Mouse (Mus musculus): ENCODE measurements around the gene Col4a5. TPM values are rescaled to one million over a fixed set of nuclear protein-coding genes. Genes with fewer than 3 reads are reported as not detected.

Col4a5 gene
- polyA plus RNA-seq, 1 experiment from 2014 or later: 7.6 TPM

DNA sequence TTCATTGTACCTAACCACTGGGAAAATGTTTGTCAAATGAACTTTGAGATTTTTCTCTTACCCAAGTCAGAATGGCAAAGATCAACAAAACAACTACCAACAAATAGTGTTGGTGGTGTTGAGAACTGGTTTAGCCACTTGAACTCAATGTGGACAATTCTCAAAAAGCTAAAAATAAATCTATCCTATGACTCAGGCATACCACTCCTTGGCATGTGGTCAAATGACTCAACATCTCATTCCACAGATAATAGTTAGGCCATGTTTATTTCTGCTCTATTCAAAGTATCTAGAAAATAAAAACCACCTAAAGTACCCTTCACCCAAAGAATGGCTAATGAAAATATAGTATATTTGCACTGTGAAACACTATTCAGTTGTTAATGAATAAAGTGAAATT, 58.3 kb downstream of the Col4a5 start:
- no peaks in the 10 kb centered on the region for H3K9me3 ChIP-seq (ENCODE audit: control insufficient read depth, low read length)
- ATAC-seq (replicated peaks; ENCODE audit: low FRiP score) (no peak), DNase-seq (ENCODE audit: low spot score) (no peak)
- H3K9ac ChIP-seq (ENCODE audit: low read depth, low read length): no peak overlapping the region
- H3K27ac ChIP-seq (ENCODE audit: low read depth, low read length): no peak overlapping the region
- no peaks in the 10 kb centered on the region for H3K36me3 ChIP-seq (ENCODE audit: control insufficient read depth, insufficient read depth, low read length)
- no peak overlapping the region for H3K4me3 ChIP-seq (ENCODE audit: low read depth, low read length)
- H3K4me2 ChIP-seq: no peak overlapping the region
- H3K27me3 ChIP-seq (replicated peaks; ENCODE audit: control insufficient read depth, insufficient read depth, low read length): no peaks in the 10 kb centered on the region
- H3K4me1 ChIP-seq (replicated peaks; ENCODE audit: control insufficient read depth, insufficient read depth, low read length): no peaks in the 10 kb centered on the region

DNA sequence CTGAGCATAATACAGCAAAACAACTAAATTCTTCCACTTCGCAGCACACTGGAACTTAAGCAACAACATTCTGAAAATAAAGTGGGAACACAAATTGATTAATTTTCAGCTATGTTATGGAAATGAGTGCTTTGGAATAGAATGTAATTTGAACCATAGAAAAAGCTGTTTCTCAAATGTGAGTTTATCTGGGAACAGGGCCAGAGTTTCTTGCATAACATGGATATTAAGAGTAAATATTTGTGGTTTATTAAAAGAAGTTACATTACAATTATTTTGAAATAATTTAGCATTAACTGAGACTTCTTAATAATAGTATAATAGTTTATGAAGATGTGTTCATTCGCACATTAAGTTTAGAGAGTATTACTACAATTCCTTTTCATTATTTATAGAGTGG, 72.3 kb downstream of the Col4a5 start:
- H3K4me3 ChIP-seq (ENCODE audit: low read depth, low read length): no peak overlapping the region
- H3K36me3 ChIP-seq (ENCODE audit: control insufficient read depth, insufficient read depth, low read length): no peaks in the 10 kb centered on the region
- no peaks in the 10 kb centered on the region for H3K4me1 ChIP-seq (replicated peaks; ENCODE audit: control insufficient read depth, insufficient read depth, low read length)
- H3K4me2 ChIP-seq: no peak overlapping the region
- no peak for ATAC-seq (replicated peaks; ENCODE audit: low FRiP score)
- no peak overlapping the region for H3K9ac ChIP-seq (ENCODE audit: low read depth, low read length)
- no peaks in the 10 kb centered on the region for H3K27me3 ChIP-seq (replicated peaks; ENCODE audit: control insufficient read depth, insufficient read depth, low read length)
- no peak overlapping the region for H3K27ac ChIP-seq (ENCODE audit: low read depth, low read length)
- no peaks in the 10 kb centered on the region for H3K9me3 ChIP-seq (ENCODE audit: control insufficient read depth, low read length)
- no peak for DNase-seq (ENCODE audit: low spot score)
- WGBS: 79% methylated on average over 2 of the region's 2 CpGs

DNA sequence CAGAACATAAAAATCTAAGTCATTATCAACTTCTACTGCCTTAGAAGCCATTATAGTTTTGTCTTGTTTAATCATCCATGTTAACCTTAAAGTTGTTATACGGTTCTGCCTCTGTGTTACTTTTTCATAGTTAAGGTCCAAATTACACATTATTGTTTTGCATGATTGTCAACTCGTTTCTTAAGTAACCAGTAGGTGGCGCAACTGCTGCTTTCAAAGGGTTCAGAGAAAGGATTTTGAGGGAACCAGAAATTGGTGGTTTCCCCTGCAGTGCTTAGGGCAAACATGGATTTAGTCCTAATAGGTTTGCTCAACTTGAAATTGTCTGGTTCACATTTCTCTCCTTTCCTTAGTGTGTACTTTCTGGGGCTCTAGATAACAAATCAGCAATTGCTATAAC, 115.1 kb downstream of the Col4a5 start:
- Histone ChIP-seq H3K27me3 (replicated peaks; ENCODE audit: control insufficient read depth, insufficient read depth, low read length) (0 out of 2 replicates have a peak, but pooled peaks cover 1% of the 10 kb centered on the region), H3K4me1 (replicated peaks; ENCODE audit: control insufficient read depth, insufficient read depth, low read length) (no peaks in the 10 kb centered on the region), H3K4me2 (no peak overlapping the region), H3K27ac (ENCODE audit: low read depth, low read length) (no peak overlapping the region), H3K4me3 (ENCODE audit: low read depth, low read length) (no peak overlapping the region), H3K9ac (ENCODE audit: low read depth, low read length) (no peak overlapping the region), H3K36me3 (ENCODE audit: control insufficient read depth, insufficient read depth, low read length) (no peaks in the 10 kb centered on the region), H3K9me3 (ENCODE audit: control insufficient read depth, low read length) (no peaks in the 10 kb centered on the region)
- 28% methylated on average over 3 of the region's 3 CpGs for WGBS
- ATAC-seq (replicated peaks; ENCODE audit: low FRiP score) (no peak), DNase-seq (ENCODE audit: low spot score) (no peak)

DNA sequence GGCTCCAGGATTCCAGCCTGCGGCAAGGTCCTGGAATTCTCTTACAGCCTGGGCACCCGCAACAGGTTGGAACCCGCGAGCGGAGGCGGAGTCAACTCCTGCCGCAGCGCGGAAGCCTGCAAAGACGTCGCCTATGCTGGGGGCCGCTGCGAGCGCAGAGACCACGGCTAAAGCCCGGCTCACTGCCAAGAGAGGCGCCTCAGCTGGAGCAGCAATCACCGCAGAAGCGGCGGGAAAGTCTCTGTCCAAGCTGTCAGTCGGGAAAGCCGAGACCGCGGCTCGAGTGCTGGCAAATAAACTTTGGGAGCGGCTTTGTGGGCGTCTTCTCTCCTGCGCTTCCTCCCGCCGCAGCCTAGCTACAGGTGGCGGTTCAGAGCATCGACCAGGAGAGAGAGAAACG, 246.5 kb downstream of the Col4a5 start:
- peak overlapping the region; percentile 36 for H3K4me3 ChIP-seq (ENCODE audit: low read depth, low read length)

DNA sequence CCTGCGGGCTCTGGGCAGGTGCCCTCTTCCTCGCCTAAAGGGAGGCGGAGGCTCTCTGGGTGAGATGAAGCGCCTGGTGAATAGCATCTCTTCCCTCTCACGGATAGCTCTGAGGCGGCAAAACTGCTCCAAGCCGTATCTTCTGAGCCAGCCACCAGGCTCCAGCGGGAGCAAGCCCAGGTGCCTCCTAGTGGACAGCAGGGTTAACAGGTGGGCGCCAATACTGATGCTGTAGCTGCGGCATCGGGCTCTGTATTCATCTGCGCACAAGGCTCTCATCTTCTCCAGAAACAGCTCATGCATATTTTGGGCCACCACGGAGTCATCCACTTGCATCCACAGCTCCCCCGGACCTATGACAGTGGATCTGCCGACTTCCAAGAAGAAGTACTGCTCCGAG, 248.8 kb downstream of the Col4a5 start:
- no peak overlapping the region; the same call in 1 of the 2 replicates for H3K4me3 ChIP-seq (ENCODE audit: low read depth, low read length)
- peak overlapping the region; percentile 62 for H3K4me2 ChIP-seq
- H3K9me3 ChIP-seq (ENCODE audit: control insufficient read depth, low read length): no peaks in the 10 kb centered on the region
- DNase-seq (ENCODE audit: low spot score) (peak; percentile 31), ATAC-seq (replicated peaks; ENCODE audit: low FRiP score) (no peak)
- H3K27me3 ChIP-seq (replicated peaks; ENCODE audit: control insufficient read depth, insufficient read depth, low read length): peaks cover 69% of the 10 kb centered on the region
- H3K4me1 ChIP-seq (replicated peaks; ENCODE audit: control insufficient read depth, insufficient read depth, low read length): no peaks in the 10 kb centered on the region
- H3K36me3 ChIP-seq (ENCODE audit: control insufficient read depth, insufficient read depth, low read length): no peaks in the 10 kb centered on the region
- no peak overlapping the region for H3K27ac ChIP-seq (ENCODE audit: low read depth, low read length)
- 17% methylated on average over 16 of the region's 16 CpGs for WGBS
- no peak overlapping the region for H3K9ac ChIP-seq (ENCODE audit: low read depth, low read length)

More for the DNA sequence above, 246.5 kb downstream of the Col4a5 start:
- no peak for ATAC-seq (replicated peaks; ENCODE audit: low FRiP score)
- Histone ChIP-seq H3K9me3 (ENCODE audit: control insufficient read depth, low read length) (no peaks in the 10 kb centered on the region), H3K9ac (ENCODE audit: low read depth, low read length) (no peak overlapping the region), H3K4me1 (replicated peaks; ENCODE audit: control insufficient read depth, insufficient read depth, low read length) (no peaks in the 10 kb centered on the region), H3K27me3 (replicated peaks; ENCODE audit: control insufficient read depth, insufficient read depth, low read length) (peaks cover 69% of the 10 kb centered on the region), H3K36me3 (ENCODE audit: control insufficient read depth, insufficient read depth, low read length) (no peaks in the 10 kb centered on the region), H3K27ac (ENCODE audit: low read depth, low read length) (no peak overlapping the region), H3K4me2 (peak overlapping the region; percentile 53)
- 11% methylated on average over 33 of the region's 33 CpGs for WGBS
- DNase-seq (ENCODE audit: low spot score): peak; percentile 32

DNA sequence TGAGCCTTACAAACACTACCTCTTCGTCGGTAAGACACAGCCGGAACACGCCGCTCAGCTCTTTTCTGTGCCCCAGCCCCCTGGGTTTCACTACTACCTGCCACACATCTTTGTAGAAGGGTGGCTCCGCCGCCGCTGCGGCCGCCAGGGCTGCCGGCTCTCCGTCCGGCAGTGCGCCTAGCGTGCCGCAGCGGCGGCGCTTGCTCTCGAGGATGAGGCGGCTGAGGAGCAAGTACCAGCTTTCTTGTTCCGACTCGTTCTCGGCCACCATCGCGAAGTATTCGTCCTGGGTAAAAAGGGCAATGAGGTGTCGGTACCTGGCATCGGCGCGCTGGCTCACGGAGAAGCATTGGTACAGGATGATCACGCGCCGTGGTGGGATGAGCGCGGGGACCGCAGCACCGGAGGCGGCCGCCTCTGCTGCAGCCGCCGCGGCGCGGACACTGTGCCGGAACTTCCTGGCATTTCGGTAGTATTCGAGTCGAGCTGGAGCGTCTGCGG, 249.3 kb downstream of the Col4a5 start:
- H3K27me3 ChIP-seq (replicated peaks; ENCODE audit: control insufficient read depth, insufficient read depth, low read length): peaks cover 69% of the 10 kb centered on the region
- peak overlapping the region; percentile 62 for H3K4me2 ChIP-seq
- peak overlapping the region; percentile 41; the same call in 1 of the 2 replicates for H3K4me3 ChIP-seq (ENCODE audit: low read depth, low read length)
- no peak overlapping the region for H3K27ac ChIP-seq (ENCODE audit: low read depth, low read length)
- 19% methylated on average over 52 of the region's 52 CpGs for WGBS
- ATAC-seq (replicated peaks; ENCODE audit: low FRiP score): no peak
- no peaks in the 10 kb centered on the region for H3K36me3 ChIP-seq (ENCODE audit: control insufficient read depth, insufficient read depth, low read length)
- peak; percentile 34 for DNase-seq (ENCODE audit: low spot score)
- no peaks in the 10 kb centered on the region for H3K4me1 ChIP-seq (replicated peaks; ENCODE audit: control insufficient read depth, insufficient read depth, low read length)
- H3K9me3 ChIP-seq (ENCODE audit: control insufficient read depth, low read length): no peaks in the 10 kb centered on the region
- H3K9ac ChIP-seq (ENCODE audit: low read depth, low read length): no peak overlapping the region

DNA sequence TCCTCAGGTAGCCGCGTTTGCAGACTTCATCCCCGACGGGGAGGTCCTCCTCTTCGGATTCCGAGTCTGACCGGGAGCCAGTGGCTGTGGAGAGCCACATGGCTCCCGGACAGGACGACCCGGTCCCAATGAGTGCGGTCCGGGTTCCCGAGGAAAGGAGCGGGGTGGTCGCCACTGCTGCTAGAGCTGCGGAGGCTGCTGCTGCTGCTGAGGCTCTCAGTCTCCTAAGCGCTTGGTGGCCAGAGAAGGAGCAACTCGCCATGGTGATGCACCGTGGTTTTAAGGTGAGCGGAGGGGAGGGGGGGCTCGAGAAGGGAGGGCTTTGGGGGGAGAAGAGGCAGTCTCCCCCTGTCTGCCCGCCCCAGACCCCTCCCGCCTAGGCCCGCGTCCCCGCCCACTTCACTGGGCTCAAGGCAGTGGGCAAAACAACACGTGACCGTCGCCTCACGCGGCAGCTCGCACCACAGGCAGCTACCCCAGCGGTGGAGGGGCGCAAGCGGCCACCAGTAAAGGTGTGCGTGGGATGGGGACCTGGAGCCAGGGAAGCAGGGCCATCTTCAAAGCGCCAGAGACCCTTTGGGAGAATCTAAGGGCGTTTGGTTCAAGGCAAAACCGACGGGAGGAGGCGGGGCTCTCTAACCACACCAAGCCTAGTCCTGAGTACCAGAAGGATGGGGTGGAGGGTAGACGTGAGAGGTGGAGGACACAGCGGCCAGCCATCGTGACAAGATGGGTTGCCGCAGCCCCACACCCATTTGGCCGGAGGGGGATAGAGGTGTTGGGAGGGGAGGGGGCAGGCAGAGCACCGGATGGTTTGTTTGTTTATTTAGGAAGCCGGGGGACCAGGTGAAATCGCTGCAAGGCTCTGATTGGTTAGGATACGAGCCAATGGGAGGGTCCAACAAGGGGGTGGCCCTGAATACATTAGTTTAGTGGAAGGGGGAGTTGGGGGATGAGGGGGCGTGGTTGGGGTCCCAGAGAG, 250.0 kb downstream of the Col4a5 start, which contains the start of gene Irs4:
TSS of gene Irs4 (minus strand) at position 327 of the 982 bp plus-strand sequence.
- WGBS: 19% methylated on average over 45 of the region's 51 CpGs
- H3K27ac ChIP-seq (ENCODE audit: low read depth, low read length): no peak within 1 kb of the TSS
- no peaks in the 10 kb centered on the region for H3K36me3 ChIP-seq (ENCODE audit: control insufficient read depth, insufficient read depth, low read length)
- peak; percentile 51 for ATAC-seq (replicated peaks; ENCODE audit: low FRiP score)
- DNase-seq (ENCODE audit: low spot score): peak; percentile 43
- peak within 1 kb of the TSS; percentile 62 for H3K4me2 ChIP-seq
- H3K27me3 ChIP-seq (replicated peaks; ENCODE audit: control insufficient read depth, insufficient read depth, low read length): peaks cover 62% of the 10 kb centered on the region
- no peaks in the 10 kb centered on the region for H3K4me1 ChIP-seq (replicated peaks; ENCODE audit: control insufficient read depth, insufficient read depth, low read length)
- peak within 1 kb of the TSS; percentile 41 for H3K4me3 ChIP-seq (ENCODE audit: low read depth, low read length)
- H3K9ac ChIP-seq (ENCODE audit: low read depth, low read length): no peak within 1 kb of the TSS
- no peaks in the 10 kb centered on the region for H3K9me3 ChIP-seq (ENCODE audit: control insufficient read depth, low read length)

DNA sequence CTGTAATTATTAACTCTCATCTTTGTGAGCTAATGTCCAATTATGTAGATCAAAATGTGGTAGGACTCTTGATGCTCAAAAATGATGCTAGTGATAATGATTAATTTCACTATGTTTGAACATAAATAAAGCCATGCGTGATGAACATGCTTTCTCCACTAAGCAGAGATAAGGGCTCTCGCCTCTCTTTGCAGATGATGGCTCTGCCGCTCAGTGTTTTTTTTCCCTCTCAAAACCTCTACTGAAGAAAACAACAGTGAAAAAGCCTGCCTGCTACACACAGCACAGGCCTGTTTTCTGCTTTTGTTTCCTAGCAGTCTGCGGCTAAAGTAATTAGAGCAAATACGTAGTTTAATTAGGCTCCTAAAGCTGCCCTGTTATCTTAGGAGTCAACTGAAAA, 254.4 kb downstream of the Col4a5 start:
- Histone ChIP-seq H3K27ac (ENCODE audit: low read depth, low read length) (no peak overlapping the region), H3K9me3 (ENCODE audit: control insufficient read depth, low read length) (no peaks in the 10 kb centered on the region), H3K36me3 (ENCODE audit: control insufficient read depth, insufficient read depth, low read length) (no peaks in the 10 kb centered on the region), H3K4me1 (replicated peaks; ENCODE audit: control insufficient read depth, insufficient read depth, low read length) (no peaks in the 10 kb centered on the region), H3K4me2 (no peak overlapping the region), H3K9ac (ENCODE audit: low read depth, low read length) (no peak overlapping the region), H3K27me3 (replicated peaks; ENCODE audit: control insufficient read depth, insufficient read depth, low read length) (peaks cover 20% of the 10 kb centered on the region), H3K4me3 (ENCODE audit: low read depth, low read length) (no peak overlapping the region)
- no peak for ATAC-seq (replicated peaks; ENCODE audit: low FRiP score)
- WGBS: 70% methylated on average over 5 of the region's 5 CpGs
- DNase-seq (ENCODE audit: low spot score): no peak

All from liver, embryonic 11.5 days (tissue).